Comparison of ENCODE assay signal across 7 mouse cellular contexts in the genomic region with DNA sequence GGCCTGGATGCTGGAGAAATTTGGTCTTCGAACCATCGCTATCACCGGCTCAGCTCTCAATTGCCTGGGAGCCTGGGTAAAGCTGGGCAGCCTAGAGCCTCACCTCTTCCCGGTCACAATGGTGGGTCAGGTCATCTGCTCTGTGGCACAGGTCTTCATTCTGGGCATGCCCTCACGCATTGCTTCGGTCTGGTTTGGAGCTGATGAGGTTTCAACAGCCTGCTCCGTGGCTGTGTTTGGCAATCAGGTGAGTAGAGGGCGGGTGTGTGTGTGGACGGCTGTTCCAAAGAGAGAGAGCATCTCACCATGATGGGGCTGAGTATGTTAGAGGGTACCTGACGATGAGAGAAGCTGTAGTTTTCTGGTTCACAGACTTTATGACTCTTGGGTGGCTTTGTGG. TPM values are rescaled to one million over a fixed set of nuclear protein-coding genes. Genes with fewer than 3 reads are reported as not detected.
DNase-seq lines count a peak whose midpoint lies in the region; ATAC-seq and TF ChIP-seq lines count a peak whose summit lies in the region.

No protein-coding gene starts in this region.

- in situ Hi-C loops in ES-E14 (cut with MboI; ENCODE audit: low sequenced_read_pairs in 2 of 2, unreplicated experiment in 2 of 2), result no loop called here

- H3K27ac ChIP-seq in hindbrain, embryonic 14.5 days, result no peak overlapping the region
- H3K27ac ChIP-seq in hindbrain, embryonic 10.5 days, result no peak overlapping the region
- no peak overlapping the region for H3K27ac ChIP-seq in ES-E14 (ENCODE audit: insufficient read depth, low read depth, low read length, poor library complexity, severe bottlenecking)
- no peak overlapping the region for H3K27ac ChIP-seq in liver, embryonic 16.5 days (ENCODE audit: low read length)

- H3K9me3 ChIP-seq in hindbrain, embryonic 14.5 days (ENCODE audit: control insufficient read depth, low read length), result no peaks in the 10 kb centered on the region
- H3K9me3 ChIP-seq in hindbrain, embryonic 10.5 days, result no peaks in the 10 kb centered on the region
- H3K9me3 ChIP-seq in E14TG2a.4 (ENCODE audit: low read length) (no peaks in the 10 kb centered on the region), ES-E14 (ENCODE audit: control insufficient read depth, insufficient read depth, low read depth, low read length) (no peaks in the 10 kb centered on the region)
- no peaks in the 10 kb centered on the region for H3K9me3 ChIP-seq in liver, embryonic 16.5 days (replicated peaks; ENCODE audit: control insufficient read depth, low read length)

- H3K4me2 ChIP-seq in hindbrain, embryonic 14.5 days (replicated peaks), result peak overlapping the region; percentile 64
- peak overlapping the region; percentile 75 for H3K4me2 ChIP-seq in liver, embryonic 16.5 days (ENCODE audit: low read depth, low read length)

- ATAC-seq in hindbrain, embryonic 14.5 days (ENCODE audit: low FRiP score), result no peak
- ATAC-seq in liver, embryonic 16.5 days (ENCODE audit: low read depth), result 0 out of 2 replicates have a peak, but pooled peaks have one; percentile 28

- no peak overlapping the region for H3K4me3 ChIP-seq in hindbrain, embryonic 14.5 days (replicated peaks; ENCODE audit: low read length)
- H3K4me3 ChIP-seq in hindbrain, embryonic 10.5 days, result no peak overlapping the region
- H3K4me3 ChIP-seq in E14TG2a.4 (replicated peaks; ENCODE audit: low read length) (peak overlapping the region; percentile 83), ES-E14 (ENCODE audit: insufficient read depth in 1 of 2, low read depth in 1 of 2, low read length in 2 of 2, poor library complexity in 1 of 2, severe bottlenecking in 1 of 2) (peak overlapping the region; percentile 72 to 76; a peak in 2 of 4 replicates)
- peak overlapping the region; percentile 57 for H3K4me3 ChIP-seq in liver, embryonic 16.5 days (ENCODE audit: low read depth, low read length)

- DNase-seq in hindbrain, embryonic 14.5 days (ENCODE audit: low spot score), result no peak
- DNase-seq in hindbrain, embryonic 10.5 days (ENCODE audit: low spot score), result no peak
- DNase-seq in ES-E14 (ENCODE audit: low read depth, low spot score), result no peak
- DNase-seq in urinary bladder, postnatal 10 days (ENCODE audit: low spot score), result no peak
- DNase-seq in layer of hippocampus, postnatal 36 days, result no peak

- H3K4me1 ChIP-seq in hindbrain, embryonic 14.5 days (replicated peaks; ENCODE audit: control insufficient read depth, insufficient read depth, low read length), result peaks cover 8% of the 10 kb centered on the region
- H3K4me1 ChIP-seq in hindbrain, embryonic 10.5 days (replicated peaks), result peaks cover 15% of the 10 kb centered on the region
- peaks cover 35% of the 10 kb centered on the region for H3K4me1 ChIP-seq in E14TG2a.4 (replicated peaks; ENCODE audit: low read depth, low read length)
- peaks cover 0 to 6% of the 10 kb centered on the region in 2 experiments; a peak in 1 of 4 replicates for H3K4me1 ChIP-seq in ES-E14 (ENCODE audit: control insufficient read depth in 2 of 2, insufficient read depth in 2 of 2, low read length in 2 of 2, poor library complexity in 1 of 2)
- no peaks in the 10 kb centered on the region for H3K4me1 ChIP-seq in liver, embryonic 16.5 days (ENCODE audit: control insufficient read depth, low read depth, low read length)

- H3K27me3 ChIP-seq in hindbrain, embryonic 14.5 days (ENCODE audit: control insufficient read depth, insufficient read depth, low read length), result peaks cover 25% of the 10 kb centered on the region
- peaks cover 31% of the 10 kb centered on the region for H3K27me3 ChIP-seq in hindbrain, embryonic 10.5 days (ENCODE audit: insufficient read depth, poor library complexity, severe bottlenecking)
- H3K27me3 ChIP-seq in E14TG2a.4 (ENCODE audit: insufficient read depth, low read length), result peaks cover 48% of the 10 kb centered on the region
- peaks cover 4% of the 10 kb centered on the region; the same call in 1 of the 2 replicates for H3K27me3 ChIP-seq in liver, embryonic 16.5 days (ENCODE audit: control insufficient read depth, insufficient read depth, low read depth, low read length)

- H3K36me3 ChIP-seq in hindbrain, embryonic 14.5 days (replicated peaks; ENCODE audit: control insufficient read depth, insufficient read depth), result no peaks in the 10 kb centered on the region
- no peaks in the 10 kb centered on the region for H3K36me3 ChIP-seq in hindbrain, embryonic 10.5 days
- H3K36me3 ChIP-seq in E14TG2a.4 (ENCODE audit: insufficient read depth, low read length), result no peaks in the 10 kb centered on the region
- no peaks in the 10 kb centered on the region for H3K36me3 ChIP-seq in ES-E14 (ENCODE audit: control insufficient read depth, insufficient read depth, low read length, poor library complexity, severe bottlenecking)
- no peaks in the 10 kb centered on the region for H3K36me3 ChIP-seq in liver, embryonic 16.5 days (ENCODE audit: control insufficient read depth, insufficient read depth)

- TF ChIP-seq CTCF in E14TG2a.4 (conservative IDR thresholded peaks at IDR 0.05; ENCODE audit: low read length), result no peak

- no peak overlapping the region for H3K9ac ChIP-seq in hindbrain, embryonic 14.5 days
- H3K9ac ChIP-seq in ES-E14 (ENCODE audit: insufficient read depth, low read depth, low read length, poor library complexity, severe bottlenecking), result no peak overlapping the region
- H3K9ac ChIP-seq in liver, embryonic 16.5 days (ENCODE audit: low read depth, low read length), result no peak overlapping the region

- WGBS in hindbrain, embryonic 14.5 days, result 90% methylated on average over 10 of the region's 10 CpGs
- WGBS in hindbrain, embryonic 10.5 days, result 88% methylated on average over 10 of the region's 10 CpGs
- WGBS in liver, embryonic 16.5 days (ENCODE audit: insufficient replicate concordance), result 60% methylated on average over 10 of the region's 10 CpGs

TF ChIP-seq in ES-E14, 5 proteins besides CTCF, POLR2A, EP300 and RAD21:
- TF ChIP-seq MAFK (IDR thresholded peaks at IDR 0.05; ENCODE audit: insufficient read depth, low read depth, low read length) (no peak), HCFC1 (IDR thresholded peaks at IDR 0.05; ENCODE audit: borderline replicate concordance, insufficient read depth, low read length) (no peak), ZNF384 (IDR thresholded peaks at IDR 0.05; ENCODE audit: low read depth, low read length) (no peak), CHD2 (IDR thresholded peaks at IDR 0.05; ENCODE audit: low read depth, low read length) (no peak), ZC3H11A (IDR thresholded peaks at IDR 0.05; ENCODE audit: borderline replicate concordance, low read depth, low read length) (no peak)

RNA-seq across cellular contexts. Expression of a gene that starts 1.0 kb away (rescaled TPM):
- 5.2 and 6.7 TPM in 2 replicates for polyA plus RNA-seq in hindbrain, embryonic 14.5 days (2014; fragmentation: Nextera tagmentation; extraction: Ambion mirVana)
- polyA plus RNA-seq in hindbrain, embryonic 10.5 days (2016; fragmentation: Nextera tagmentation; extraction: Ambion mirVana), result 0.90 and 1.0 TPM in 2 replicates
- total RNA-seq in ES-E14 (2012; rRNA removed), result 5.9 and 6.7 TPM in 2 replicates
- polyA plus RNA-seq in liver, embryonic 16.5 days (2015; fragmentation: Nextera tagmentation; extraction: Ambion mirVana), result 8.8 and 10.0 TPM in 2 replicates
- 1 to 10 TPM; 1.8 to 2.6 TPM for total RNA-seq in layer of hippocampus, postnatal 36 days (2021)

Comparison
In these comparisons a context has a peak if more than half of its experiments do, and no peak if none do; other contexts are left out.
1. H3K4me3 ChIP-seq: peak in E14TG2a.4 (single experiment), ES-E14 (2 of 2) and liver, embryonic 16.5 days (single experiment); none in hindbrain, embryonic 14.5 days (single experiment) and hindbrain, embryonic 10.5 days (single experiment).